In the genomic region with DNA sequence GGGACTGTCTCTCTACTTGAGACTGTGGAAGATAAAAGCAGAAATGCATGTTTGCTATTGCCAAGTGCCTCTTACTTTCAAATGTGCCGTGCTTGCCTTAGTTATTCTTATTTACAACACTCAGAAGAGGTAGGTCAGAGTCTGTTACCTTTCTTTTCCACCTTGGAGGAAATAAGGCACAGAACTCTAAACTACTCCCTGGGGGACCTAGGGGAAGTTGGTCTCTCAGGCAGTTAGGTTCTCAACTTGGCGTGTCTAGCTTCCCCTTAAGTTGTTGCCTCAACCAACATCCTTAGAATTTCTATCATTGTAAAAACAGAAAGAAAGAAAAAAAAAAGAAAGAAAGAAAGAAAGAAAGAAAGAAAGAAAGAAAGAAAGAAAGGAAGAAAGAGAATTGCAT, we compare ENCODE assay signal across 18 mouse cellular contexts.
DNase-seq lines count a peak whose midpoint lies in the region; TF ChIP-seq lines count a peak whose summit lies in the region.
"Had no signal": no experiment of that assay in that cellular context is flagged by ENCODE, and none has a peak within 500 bp of the region (broad histone marks: within the 10 kb centered on the region; RNA-seq: fewer than 3 reads in every experiment).

No protein-coding gene starts in this region.

- TF ChIP-seq POLR2A in cerebellum, adult 2 months (IDR thresholded peaks at IDR 0.05; ENCODE audit: borderline replicate concordance, insufficient read depth, low read length) = no peak

- H3K27ac ChIP-seq in cerebellum, adult 2 months (ENCODE audit: insufficient read depth, low read length) = peak overlapping the region; percentile 83
- H3K27ac ChIP-seq: forebrain, embryonic 10.5 days; forebrain, embryonic 13.5 days; heart, adult 2 months; heart, embryonic 10.5 days; heart, embryonic 13.5 days; hindbrain, embryonic 14.5 days had no signal

- no peak for TF ChIP-seq CTCF in cerebellum, adult 2 months (IDR thresholded peaks at IDR 0.05; ENCODE audit: borderline replicate concordance, insufficient read depth, low read depth, low read length)

- H3K27me3 ChIP-seq in cerebellum, adult 2 months (ENCODE audit: control insufficient read depth, insufficient read depth, low read length) = no peaks in the 10 kb centered on the region
- no peaks in the 10 kb centered on the region for H3K27me3 ChIP-seq in splenic B cell, adult 2 months (ENCODE audit: control insufficient read depth, insufficient read depth, low read length, poor library complexity, severe bottlenecking)
- H3K27me3 ChIP-seq: forebrain, embryonic 13.5 days had no signal

- no peak for DNase-seq in cerebellum, adult 2 months
- DNase-seq in cerebellum, adult 8-10 months = no peak
- DNase-seq in spleen, postnatal 36 days (ENCODE audit: low spot score in 2 of 2) = peak; percentile 68 to 71
- DNase-seq in spleen, adult 12 weeks (ENCODE audit: low spot score) = no peak
- DNase-seq in splenic B cell, adult 2 months (ENCODE audit: low read depth, low spot score) = peak; percentile 76
- DNase-seq in right cerebral cortex, adult 18-20 months = no peak
- DNase-seq: adrenal gland, adult 8-10 months; adrenal gland, postnatal 25 days; gastrocnemius, postnatal 10 days; gastrocnemius, postnatal 36 days; heart, adult 2 months; heart, postnatal 14 days; heart, postnatal 4 days had no signal

- no peak overlapping the region for H3K4me3 ChIP-seq in cerebellum, adult 2 months (replicated peaks; ENCODE audit: insufficient read depth, low read depth, low read length)
- H3K4me3 ChIP-seq: forebrain, embryonic 10.5 days; forebrain, embryonic 13.5 days; heart, adult 2 months; heart, embryonic 10.5 days; heart, embryonic 13.5 days had no signal

- peaks cover 24% of the 10 kb centered on the region for H3K4me1 ChIP-seq in cerebellum, adult 2 months (ENCODE audit: control insufficient read depth, insufficient read depth, low read length)
- H3K4me1 ChIP-seq: forebrain, embryonic 10.5 days; forebrain, embryonic 13.5 days had no signal

- H3K36me3 ChIP-seq in splenic B cell, adult 2 months (ENCODE audit: control insufficient read depth, insufficient read depth, low read length, poor library complexity, severe bottlenecking) = no peaks in the 10 kb centered on the region
- H3K36me3 ChIP-seq: forebrain, embryonic 10.5 days; heart, embryonic 10.5 days; heart, embryonic 13.5 days had no signal

- 59% methylated on average over 2 of the region's 2 CpGs for WGBS in cerebellum, adult 2 months

Comparison
In these comparisons a context has a peak if more than half of its experiments do, and no peak if none do; other contexts are left out.
1. DNase-seq: peak in spleen, postnatal 36 days (2 of 2) and splenic B cell, adult 2 months (single experiment); none in cerebellum, adult 2 months (0 of 2), cerebellum, adult 8-10 months (single experiment), spleen, adult 12 weeks (single experiment) and right cerebral cortex, adult 18-20 months (single experiment).